Mouse (Mus musculus) stomach, postnatal 0 days (tissue): ENCODE measurements around the gene Ptpn13.

ENCODE experiments used
- CTCF ChIP-seq: IDR thresholded peaks from 2 replicates; pipeline ENCODE4 v1.5.1; 2016; ENCODE audit warnings: antibody characterized with exemption, low read depth, mild to moderate bottlenecking, moderate library complexity
- EP300 ChIP-seq: optimal IDR thresholded peaks from 2 replicates; pipeline ENCODE3; 2016; ENCODE audit warnings: antibody characterized with exemption

GRCm38 (mm10) chr5:103530214-103530613 is 105.2 kb downstream of the Ptpn13 start:
- TF ChIP-seq CTCF = no peak
- no peak for TF ChIP-seq EP300
